Comparison of ENCODE assay signal across 8 mouse cellular contexts in the genomic region with DNA sequence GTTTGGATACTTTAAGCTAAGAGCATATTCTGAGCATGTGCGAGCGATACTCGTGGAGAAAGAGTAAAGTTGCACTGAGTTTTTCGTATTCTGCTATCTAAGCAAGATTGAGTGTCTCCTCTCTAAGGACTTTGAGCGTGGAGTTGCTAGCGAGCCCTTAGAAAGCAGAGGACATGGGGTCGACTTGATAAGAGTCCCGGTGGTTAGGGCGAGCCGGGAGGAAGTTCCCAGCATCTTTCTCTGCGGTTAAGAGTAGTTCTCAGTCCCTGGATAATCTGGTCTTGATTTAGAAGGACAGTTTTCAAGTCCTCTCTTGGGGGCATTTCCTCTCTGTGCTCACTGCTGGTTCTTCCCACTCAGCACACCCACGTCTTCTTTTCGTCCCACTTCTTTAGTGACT. TPM values are rescaled to one million over a fixed set of nuclear protein-coding genes. Genes with fewer than 3 reads are reported as not detected.
A peak's percentile ranks its signal among the peaks of the same experiment; 100 is the strongest.
DNase-seq lines count a peak whose midpoint lies in the region; ATAC-seq and TF ChIP-seq lines count a peak whose summit lies in the region.

No protein-coding gene starts in this region.

- peak overlapping the region; percentile 38 for H3K4me2 ChIP-seq in forebrain, embryonic 12.5 days
- peak overlapping the region; percentile 29; the same call in 1 of the 2 replicates for H3K4me2 ChIP-seq in limb, embryonic 11.5 days (ENCODE audit: low read depth, severe bottlenecking)
- peak overlapping the region; percentile 44 for H3K4me2 ChIP-seq in myocyte (ENCODE audit: low read depth)

- TF ChIP-seq CTCF in layer of hippocampus, adult 2 months (conservative IDR thresholded peaks at IDR 0.05), result no peak

- ATAC-seq in forebrain, embryonic 12.5 days (ENCODE audit: low FRiP score), result no peak
- ATAC-seq in limb, embryonic 11.5 days (ENCODE audit: insufficient number of reproducible peaks, low FRiP score, low TSS enrichment, low read depth), result no peak

- no peaks in the 10 kb centered on the region for H3K36me3 ChIP-seq in forebrain, embryonic 12.5 days (replicated peaks)
- no peaks in the 10 kb centered on the region for H3K36me3 ChIP-seq in limb, embryonic 11.5 days (ENCODE audit: control insufficient read depth, insufficient read depth, low read length)
- H3K36me3 ChIP-seq in myocyte (ENCODE audit: control insufficient read depth, insufficient read depth), result no peaks in the 10 kb centered on the region

- no peak for DNase-seq in layer of hippocampus, adult 2 months (ENCODE audit: low spot score in 2 of 2)
- DNase-seq in layer of hippocampus, postnatal 14 days (ENCODE audit: low spot score in 2 of 2), result no peak
- no peak for DNase-seq in limb, embryonic 11.5 days (ENCODE audit: low spot score)
- DNase-seq in embryo, embryonic 10 days (ENCODE audit: low spot score), result no peak
- no peak for DNase-seq in cerebellum, adult 18-20 months
- DNase-seq in adrenal gland, adult (ENCODE audit: inconsistent age in 2 of 2, low spot score in 1 of 2), result no peak

- H3K9ac ChIP-seq in forebrain, embryonic 12.5 days, result no peak overlapping the region
- H3K9ac ChIP-seq in limb, embryonic 11.5 days (ENCODE audit: low read length), result no peak overlapping the region

- H3K4me3 ChIP-seq in layer of hippocampus, adult 2 months, result peak overlapping the region; percentile 19; the same call in 1 of the 2 replicates
- no peak overlapping the region for H3K4me3 ChIP-seq in forebrain, embryonic 12.5 days (replicated peaks)
- no peak overlapping the region for H3K4me3 ChIP-seq in limb, embryonic 11.5 days (ENCODE audit: low read depth, low read length)
- H3K4me3 ChIP-seq in myocyte, result no peak overlapping the region

- H3K9me3 ChIP-seq in forebrain, embryonic 12.5 days, result no peaks in the 10 kb centered on the region
- no peaks in the 10 kb centered on the region for H3K9me3 ChIP-seq in limb, embryonic 11.5 days (ENCODE audit: control insufficient read depth, low read length)

- H3K4me1 ChIP-seq in forebrain, embryonic 12.5 days, result peaks cover 10% of the 10 kb centered on the region
- H3K4me1 ChIP-seq in limb, embryonic 11.5 days (ENCODE audit: control insufficient read depth, insufficient read depth, low read length), result 0 out of 2 replicates have a peak, but pooled peaks cover 4% of the 10 kb centered on the region

- no peaks in the 10 kb centered on the region for H3K79me2 ChIP-seq in myocyte (ENCODE audit: control insufficient read depth, insufficient read depth)

- WGBS in forebrain, embryonic 12.5 days, result 47% methylated on average over 13 of the region's 13 CpGs
- 58% methylated on average over 13 of the region's 13 CpGs for WGBS in limb, embryonic 11.5 days

- no peak overlapping the region for H3ac ChIP-seq in myocyte (ENCODE audit: control insufficient read depth, insufficient read length)

- peaks cover 10% of the 10 kb centered on the region; the same call in 1 of the 2 replicates for H3K27me3 ChIP-seq in forebrain, embryonic 12.5 days
- no peaks in the 10 kb centered on the region for H3K27me3 ChIP-seq in limb, embryonic 11.5 days (ENCODE audit: control insufficient read depth, insufficient read depth, low read length)
- no peaks in the 10 kb centered on the region for H3K27me3 ChIP-seq in myocyte (ENCODE audit: control insufficient read depth, insufficient read depth, insufficient read length)

- H3K27ac ChIP-seq in layer of hippocampus, adult 2 months, result no peak overlapping the region
- no peak overlapping the region for H3K27ac ChIP-seq in forebrain, embryonic 12.5 days
- no peak overlapping the region for H3K27ac ChIP-seq in limb, embryonic 11.5 days (replicated peaks; ENCODE audit: low read depth, low read length)

- no peak for TF ChIP-seq POLR2A in myocyte (IDR thresholded peaks at IDR 0.05; ENCODE audit: insufficient read length, low read depth)

TF ChIP-seq in myocyte, 11 proteins besides CTCF, POLR2A, EP300 and RAD21:
- TF ChIP-seq TCF3 (IDR thresholded peaks at IDR 0.05; ENCODE audit: insufficient read length, low read depth) (no peak), CEBPB (IDR thresholded peaks at IDR 0.05; ENCODE audit: insufficient read depth, poor library complexity, severe bottlenecking) (no peak), MYOD1 (IDR thresholded peaks at IDR 0.05; ENCODE audit: control insufficient read depth in 1 of 3, insufficient read length in 2 of 3, low read depth in 2 of 3) (no peak), MAX (IDR thresholded peaks at IDR 0.05; ENCODE audit: low read depth) (no peak), REST (IDR thresholded peaks at IDR 0.05; ENCODE audit: insufficient read depth, insufficient read length) (no peak), E2F4 (IDR thresholded peaks at IDR 0.05; ENCODE audit: insufficient read depth) (no peak), MYOG (IDR thresholded peaks at IDR 0.05; ENCODE audit: control insufficient read depth in 1 of 3, insufficient read depth in 1 of 3, insufficient read length in 2 of 3, low read depth in 2 of 3) (no peak), TCF12 (IDR thresholded peaks at IDR 0.05; ENCODE audit: insufficient read depth, poor library complexity, severe bottlenecking) (no peak), USF1 (IDR thresholded peaks at IDR 0.05; ENCODE audit: low read depth) (no peak), SRF (IDR thresholded peaks at IDR 0.05; ENCODE audit: control insufficient read depth, insufficient read length, low read depth) (no peak)
TF ChIP-seq in myocyte: peak in this region for 0.

RNA-seq across cellular contexts. Expression of gene Pcnx, which starts 15.3 kb away (rescaled TPM):
- 100 to 1,000 TPM; 110 to 112 TPM for total RNA-seq in layer of hippocampus, adult 2 months (2021)
- total RNA-seq in layer of hippocampus, postnatal 14 days (2021), result 100 to 1,000 TPM in 1 of 2 experiments, 10 to 100 TPM in 1; 97.4 to 115 TPM
- 12.9 and 17.3 TPM in 2 replicates for polyA plus RNA-seq in forebrain, embryonic 12.5 days (2016; fragmentation: Nextera tagmentation; extraction: Ambion mirVana)
- polyA plus RNA-seq in limb, embryonic 11.5 days (2014; fragmentation: Nextera tagmentation; extraction: Ambion mirVana), result 12.5 and 12.8 TPM in 2 replicates
- polyA plus RNA-seq in myocyte (2012; fragmentation: generic; extraction: Trizol), result 17.6 TPM
